Mouse (Mus musculus) limb, embryonic 13.5 days (tissue): ENCODE measurements around the gene Gm10964. TPM values are rescaled to one million over a fixed set of nuclear protein-coding genes. Genes with fewer than 3 reads are reported as not detected.
"Not testable (repeated sequence)": the region's sequence is repeated elsewhere in the genome, so short reads cannot be mapped to it uniquely, and the experiment has no call there.

Experiments used
- ATAC-seq: fragments of 200-750 bp; cut with Nextera tagmentation; 2 replicates; pipeline ENCODE4 v1.8.0; 2017; ENCODE audit warnings: low read depth, moderate number of reproducible peaks, moderate TSS enrichment; ENCODE audit not compliant: low FRiP score
- H3K27ac ChIP-seq: fragments of 300-500 bp; sonication (generic); 2 replicates; pipeline ENCODE4 v1.5.1; 2015; ENCODE audit warnings: inconsistent platforms, mild to moderate bottlenecking, moderate library complexity
- H3K27me3 ChIP-seq: fragments of 300-500 bp; sonication (generic); 2 replicates; pipeline ENCODE4 v1.6.1; 2015; ENCODE audit warnings: mild to moderate bottlenecking, inconsistent platforms
- H3K36me3 ChIP-seq: fragments of 300-500 bp; sonication (generic); 2 replicates; pipeline ENCODE4 v1.6.1; 2015; ENCODE audit warnings: inconsistent platforms, mild to moderate bottlenecking, moderate library complexity
- H3K4me1 ChIP-seq: fragments of 300-500 bp; sonication (generic); 2 replicates; pipeline ENCODE4 v1.6.1; 2015; ENCODE audit warnings: inconsistent platforms
- H3K4me2 ChIP-seq: fragments of 300-500 bp; sonication (generic); replicated peaks from 2 replicates; pipeline ENCODE4 v1.6.1; 2015; ENCODE audit warnings: inconsistent platforms, mild to moderate bottlenecking, moderate library complexity
- H3K4me3 ChIP-seq: fragments of 300-500 bp; sonication (generic); 2 replicates; pipeline ENCODE4 v1.5.1; 2015; ENCODE audit warnings: moderate library complexity, mild to moderate bottlenecking, inconsistent platforms
- H3K9ac ChIP-seq: fragments of 300-500 bp; sonication (generic); 2 replicates; pipeline ENCODE4 v1.6.1; 2015; ENCODE audit warnings: mild to moderate bottlenecking, inconsistent platforms
- H3K9me3 ChIP-seq: fragments of 300-500 bp; sonication (generic); 2 replicates; pipeline ENCODE4 v1.6.1; 2016; ENCODE audit warnings: inconsistent platforms
- WGBS: fragments of 180-500 bp; shearing (Covaris S2); methylation state at CpG from one replicate; pipeline ENCODE4 v1.1.7; 2015; 5-methylcytosine and 5-hydroxymethylcytosine counted together
- polyA plus RNA-seq: library from polyadenylated mRNA; unstranded; fragments of >200 nt; fragmentation: Nextera tagmentation; extraction: Ambion mirVana; gene quantifications from 2 replicates; pipeline ENCODE4 v1.2.1, GENCODE M21; 2015

Gene Gm10964
- polyA plus RNA-seq, 1 experiment from 2014 or later, result not detected

- Histone ChIP-seq H3K4me1 (peaks cover 35% of the 10 kb centered on the region), H3K4me3 (no peak overlapping the region), H3K36me3 (no peaks in the 10 kb centered on the region), H3K27me3 (no peaks in the 10 kb centered on the region), H3K9ac (no peak overlapping the region), H3K27ac (no peak overlapping the region), H3K9me3 (no peaks in the 10 kb centered on the region), H3K4me2 (no peak overlapping the region)
- WGBS, result 75% methylated on average over 7 of the region's 7 CpGs
- ATAC-seq, result no peak
These were observed 48.1 kb downstream of the Gm10964 start for GRCm38 (mm10) chr3:103787225-103787624.

GRCm38 (mm10) chr3:103789096-103789495 is 49.9 kb downstream of the Gm10964 start:
- Histone ChIP-seq H3K27ac (no peak overlapping the region), H3K9me3 (no peaks in the 10 kb centered on the region), H3K27me3 (0 out of 2 replicates have a peak, but pooled peaks cover 2% of the 10 kb centered on the region), H3K4me2 (peak overlapping the region; percentile 77), H3K9ac (no peak overlapping the region), H3K36me3 (no peaks in the 10 kb centered on the region), H3K4me1 (peaks cover 35% of the 10 kb centered on the region), H3K4me3 (peak overlapping the region; percentile 93; the same call in 1 of the 2 replicates)
- 78% methylated on average over 7 of the region's 7 CpGs for WGBS
- ATAC-seq, result no peak

- Histone ChIP-seq H3K27me3 (0 out of 2 replicates have a peak, but pooled peaks cover 3% of the 10 kb centered on the region), H3K9ac (peak overlapping the region; percentile 93), H3K9me3 (no peaks in the 10 kb centered on the region), H3K4me3 (peak overlapping the region; percentile 93), H3K4me2 (peak overlapping the region; percentile 77), H3K4me1 (peaks cover 32% of the 10 kb centered on the region), H3K36me3 (no peaks in the 10 kb centered on the region), H3K27ac (peak overlapping the region; percentile 29; the same call in 1 of the 2 replicates)
- ATAC-seq, result no peak
- 3% methylated on average over 14 of the region's 14 CpGs for WGBS
These were observed 50.8 kb downstream of the Gm10964 start for GRCm38 (mm10) chr3:103789891-103790345.

GRCm38 (mm10) chr3:103790346-103791145 is 51.4 kb downstream of the Gm10964 start:
- H3K4me1 ChIP-seq, result peaks cover 25% of the 10 kb centered on the region
- no peaks in the 10 kb centered on the region for H3K9me3 ChIP-seq
- ATAC-seq, result peak; percentile 86
- H3K4me3 ChIP-seq, result peak overlapping the region; percentile 93
- 0 out of 2 replicates have a peak, but pooled peaks cover 3% of the 10 kb centered on the region for H3K27me3 ChIP-seq
- H3K4me2 ChIP-seq, result peak overlapping the region; percentile 77
- no peaks in the 10 kb centered on the region for H3K36me3 ChIP-seq
- H3K9ac ChIP-seq, result peak overlapping the region; percentile 93
- peak overlapping the region; percentile 89 for H3K27ac ChIP-seq
- WGBS, result 0% methylated on average over 48 of the region's 61 CpGs

GRCm38 (mm10) chr3:103791230-103792110 is 52.3 kb downstream of the Gm10964 start, which contains the start of gene Hipk1:
Hipk1 (minus strand) TSS chr3:103791563.
- Histone ChIP-seq H3K9ac (peak within 1 kb of the TSS; percentile 93), H3K27ac (peak within 1 kb of the TSS; percentile 89), H3K36me3 (no peaks in the 10 kb centered on the region), H3K4me1 (peaks cover 25% of the 10 kb centered on the region), H3K9me3 (no peaks in the 10 kb centered on the region), H3K4me3 (peak within 1 kb of the TSS; percentile 93), H3K4me2 (peak within 1 kb of the TSS; percentile 77), H3K27me3 (0 out of 2 replicates have a peak, but pooled peaks cover 3% of the 10 kb centered on the region)
- peak; percentile 96 for ATAC-seq
- 10% methylated on average over 49 of the region's 49 CpGs for WGBS

- not testable (repeated sequence) for H3K36me3 ChIP-seq, H3K9me3 ChIP-seq, ATAC-seq, H3K27me3 ChIP-seq, H3K27ac ChIP-seq
- whole genome bisulfite sequencing, result 85% methylated on average over 5 of the region's 5 CpGs
- peaks cover 25% of the 10 kb centered on the region for H3K4me1 ChIP-seq
- peak overlapping the region; percentile 93; the same call in 1 of the 2 replicates for H3K4me3 ChIP-seq
- H3K9ac ChIP-seq, result peak overlapping the region; percentile 93; the same call in 1 of the 2 replicates
- peak overlapping the region; percentile 77 for H3K4me2 ChIP-seq
These were observed 52.9 kb downstream of the Gm10964 start for GRCm38 (mm10) chr3:103792111-103792406.

- 78% methylated on average over 1 of the region's 1 CpGs for WGBS
- H3K4me2 ChIP-seq, result no peak overlapping the region
- peaks cover 21% of the 10 kb centered on the region for H3K4me1 ChIP-seq
- H3K36me3 ChIP-seq, result no peaks in the 10 kb centered on the region
- ATAC-seq, result no peak
- H3K27me3 ChIP-seq, result 0 out of 2 replicates have a peak, but pooled peaks cover 3% of the 10 kb centered on the region
- no peaks in the 10 kb centered on the region for H3K9me3 ChIP-seq
- H3K9ac ChIP-seq, result no peak overlapping the region
- no peak overlapping the region for H3K4me3 ChIP-seq
- H3K27ac ChIP-seq, result no peak overlapping the region
These were observed 53.4 kb downstream of the Gm10964 start for GRCm38 (mm10) chr3:103792566-103792965.

Other genes with a start within 250 kb of the Gm10964 start
- gene Syt6, start 164.1 kb upstream of the Gm10964 start, polyA plus RNA-seq, result 0.45 and 0.51 TPM in 2 replicates
- 0.08 TPM in 1 of 2 replicates, not detected in the other for gene Atg4a-ps, start 93.3 kb upstream of the Gm10964 start, polyA plus RNA-seq
- gene Olfml3, start 1.4 kb upstream of the Gm10964 start, polyA plus RNA-seq, result 60.8 and 61.0 TPM in 2 replicates
- 11.0 TPM in 2 replicates for gene Hipk1, start 52.2 kb downstream of the Gm10964 start, polyA plus RNA-seq
- gene Dclre1b, start 70.1 kb downstream of the Gm10964 start, polyA plus RNA-seq, result 33.3 and 34.9 TPM in 2 replicates
- 23.2 TPM in 2 replicates for gene Ap4b1, start 70.2 kb downstream of the Gm10964 start, polyA plus RNA-seq
- gene Gm43064, start 70.2 kb downstream of the Gm10964 start, polyA plus RNA-seq, result 0.34 TPM in 1 of 2 replicates, not detected in the other
- gene Bcl2l15, start 93.2 kb downstream of the Gm10964 start, polyA plus RNA-seq, result 0.23 and 0.41 TPM in 2 replicates
- 0.34 and 0.64 TPM in 2 replicates for gene Ptpn22, start 120.4 kb downstream of the Gm10964 start, polyA plus RNA-seq
- gene Rsbn1, start 174.8 kb downstream of the Gm10964 start, polyA plus RNA-seq, result 14.4 and 14.6 TPM in 2 replicates
- gene Phtf1, start 228.7 kb downstream of the Gm10964 start, polyA plus RNA-seq, result 35.9 and 36.2 TPM in 2 replicates